Mouse (Mus musculus) layer of hippocampus, postnatal 14 days (tissue): ENCODE data around the gene Kif23. TPM values are rescaled to one million over a fixed set of nuclear protein-coding genes. Genes with fewer than 3 reads are reported as not detected.

Experiments
- total RNA-seq, 2 experiments: library from RNA; stranded (reverse); gene quantifications; 2 replicates each; pipeline ENCODE4 v1.2.3; 2021

Gene Kif23
- total RNA-seq, 2 experiments from 2014 or later: 3.3 to 5.8 TPM

Other genes starting within 250 kb of the Kif23 start
- 1,000 to 10,000 TPM; 1,323 to 1,423 TPM for gene Rplp1, start 32.2 kb downstream of the Kif23 start, total RNA-seq
- gene Paqr5, start 80.1 kb upstream of the Kif23 start, total RNA-seq: 1 to 10 TPM; 2.0 to 3.8 TPM
- 10 to 100 TPM; 19.6 to 22.5 TPM for gene Glce, start 175.9 kb upstream of the Kif23 start, total RNA-seq